Mouse (Mus musculus): Measurements from ENCODE around the gene Cipc. TPM values are rescaled to one million over a fixed set of nuclear protein-coding genes. Genes with fewer than 3 reads are reported as not detected.

Cipc gene
- total RNA-seq, 2 experiments from 2014 or later = 22.7 to 32.3 TPM

- no peak for DNase-seq
These were observed 14.0 kb downstream of the Cipc start for GRCm38 (mm10) chr12:86960791-86961335.

GRCm38 (mm10) chr12:86961589-86962344 is 14.9 kb downstream of the Cipc start:
- DNase-seq = peak; percentile 49

GRCm38 (mm10) chr12:86964278-86965057 is 17.6 kb downstream of the Cipc start:
- no peak for DNase-seq

GRCm38 (mm10) chr12:86965237-86965799 is 18.5 kb downstream of the Cipc start:
- DNase-seq = no peak

- no peak for DNase-seq
These were observed 21.8 kb downstream of the Cipc start for GRCm38 (mm10) chr12:86968468-86969219.

GRCm38 (mm10) chr12:86969220-86969601 is 22.4 kb downstream of the Cipc start:
- DNase-seq = no peak

DNA sequence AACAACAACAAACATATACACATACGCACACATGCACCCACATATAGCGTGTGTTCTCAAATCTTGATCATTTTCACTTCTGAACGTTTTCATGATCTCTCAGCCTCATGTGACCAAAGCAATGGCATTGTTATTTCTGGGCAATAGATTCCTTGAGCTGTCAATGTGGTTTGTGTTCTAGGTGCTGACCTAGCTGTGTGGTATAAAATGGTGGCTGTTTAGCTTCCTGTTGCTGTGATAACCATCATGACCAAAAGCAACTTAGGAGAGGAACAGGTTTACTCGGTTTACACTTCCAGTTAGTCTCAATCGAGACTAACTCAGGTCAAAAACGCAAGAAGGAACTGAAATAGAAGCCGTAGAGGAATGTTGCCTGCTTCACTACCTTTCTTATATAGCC is 24.2 kb downstream of the Cipc start:
- DNase-seq = no peak

GRCm38 (mm10) chr12:86973216-86973615 is 26.4 kb downstream of the Cipc start:
- DNase-seq = no peak

DNA sequence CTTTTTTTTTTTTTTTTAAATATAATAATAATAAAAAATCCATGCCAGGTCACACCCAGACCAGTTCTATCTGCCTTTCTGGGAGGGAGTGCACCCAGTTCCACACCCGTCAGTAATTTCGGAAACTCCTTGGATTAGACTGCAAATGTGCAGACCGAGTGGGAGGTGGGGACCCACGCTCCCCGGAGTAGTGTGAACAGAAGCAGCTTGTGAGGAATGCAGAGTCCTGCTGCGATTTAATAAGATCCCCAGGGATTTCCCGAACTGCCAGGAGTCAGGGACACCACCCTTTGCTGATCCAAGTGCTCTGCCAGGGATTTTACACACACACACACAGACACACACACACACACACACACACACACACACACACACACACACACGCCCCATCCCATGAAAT is 26.9 kb downstream of the Cipc start:
- DNase-seq = no peak

DNA sequence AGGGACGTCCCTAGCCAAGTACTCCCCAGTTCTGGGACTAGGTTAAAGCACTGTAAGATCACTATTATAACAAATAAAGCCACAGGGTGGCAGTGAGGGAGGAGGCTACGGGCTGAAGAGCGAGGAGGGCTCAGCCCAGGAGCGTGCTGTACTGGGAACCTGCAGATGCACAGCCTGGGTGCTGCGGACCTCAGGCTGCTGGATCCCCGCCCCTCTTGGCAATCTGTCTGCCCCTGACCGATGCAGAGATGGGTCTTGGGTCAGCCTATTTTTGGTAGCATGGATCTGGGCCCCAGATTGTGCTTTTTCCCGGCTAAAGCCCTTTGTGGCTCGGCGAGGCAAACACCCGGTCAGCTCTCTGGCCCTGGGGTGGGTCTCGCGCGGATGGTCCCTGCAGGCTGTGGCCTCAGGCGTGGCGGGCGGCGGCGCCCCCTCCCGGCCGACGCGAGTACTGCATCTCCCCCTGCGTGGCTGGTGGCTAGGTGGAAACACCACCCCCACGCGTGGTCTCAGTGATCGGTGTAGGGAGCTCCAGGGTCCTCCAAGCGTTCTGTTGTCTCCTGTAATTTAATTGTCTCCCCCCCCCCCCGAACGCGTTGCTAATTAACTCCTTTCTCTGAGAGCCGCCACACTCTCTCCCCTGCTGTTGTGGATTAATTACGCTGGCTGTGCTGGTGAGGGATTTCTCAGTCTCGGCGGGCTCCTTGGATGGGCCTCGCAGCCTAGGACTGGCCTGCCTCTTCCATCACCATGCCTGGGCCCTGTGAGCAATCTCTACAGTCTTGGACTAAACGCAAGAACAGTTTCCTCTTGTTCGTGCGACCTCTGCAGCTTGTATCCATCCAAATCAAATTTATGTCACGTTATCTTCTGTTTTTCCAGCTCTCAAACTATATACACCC is 27.8 kb downstream of the Cipc start:
- peak; percentile 66 for DNase-seq

- DNase-seq = no peak
These were observed 28.9 kb downstream of the Cipc start for GRCm38 (mm10) chr12:86975761-86976160.

- DNase-seq = no peak
These were observed 29.8 kb downstream of the Cipc start for GRCm38 (mm10) chr12:86976511-86977168.

GRCm38 (mm10) chr12:86977833-86978232 is 31.0 kb downstream of the Cipc start:
- DNase-seq = no peak

- no peak for DNase-seq
These were observed 34.3 kb downstream of the Cipc start for GRCm38 (mm10) chr12:86981180-86981579.

DNA sequence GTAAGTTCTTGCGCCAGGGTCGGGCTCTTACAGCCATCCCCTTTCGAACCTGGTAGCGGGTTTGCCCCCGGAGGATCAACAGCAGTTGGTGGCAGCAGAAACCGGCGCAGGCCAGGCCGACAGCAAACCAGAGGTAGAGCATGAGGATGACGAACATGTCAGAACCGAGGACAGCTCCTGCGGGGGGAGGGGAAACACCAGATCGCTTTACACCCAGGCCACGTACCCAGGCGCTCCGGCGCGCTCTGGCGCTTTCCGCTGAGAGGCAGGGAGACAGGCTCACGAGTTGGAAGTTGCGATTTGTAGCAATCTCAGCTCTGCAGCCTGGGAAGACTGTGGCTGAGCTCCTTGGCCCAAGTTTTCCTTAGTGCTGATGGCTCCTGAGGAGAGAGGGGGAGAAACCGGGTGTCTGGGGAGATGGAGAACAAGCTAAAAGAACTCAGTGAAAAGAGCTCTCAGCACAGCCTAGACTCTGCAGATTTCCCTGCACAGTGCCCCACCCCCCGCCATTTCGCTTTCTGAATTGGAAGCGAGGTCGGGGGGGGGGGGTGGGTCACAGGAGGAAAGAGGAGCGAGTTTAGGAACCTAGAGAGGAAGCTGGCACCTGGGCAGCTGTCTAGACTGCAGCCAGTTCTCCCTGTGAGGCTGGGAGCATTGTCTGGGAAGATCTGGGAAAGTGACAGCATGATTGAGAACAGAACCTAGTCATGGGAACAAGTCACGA is 36.8 kb downstream of the Cipc start:
- peak; percentile 40 for DNase-seq

- DNase-seq = no peak
These were observed 37.3 kb downstream of the Cipc start for GRCm38 (mm10) chr12:86984194-86984555.

DNA sequence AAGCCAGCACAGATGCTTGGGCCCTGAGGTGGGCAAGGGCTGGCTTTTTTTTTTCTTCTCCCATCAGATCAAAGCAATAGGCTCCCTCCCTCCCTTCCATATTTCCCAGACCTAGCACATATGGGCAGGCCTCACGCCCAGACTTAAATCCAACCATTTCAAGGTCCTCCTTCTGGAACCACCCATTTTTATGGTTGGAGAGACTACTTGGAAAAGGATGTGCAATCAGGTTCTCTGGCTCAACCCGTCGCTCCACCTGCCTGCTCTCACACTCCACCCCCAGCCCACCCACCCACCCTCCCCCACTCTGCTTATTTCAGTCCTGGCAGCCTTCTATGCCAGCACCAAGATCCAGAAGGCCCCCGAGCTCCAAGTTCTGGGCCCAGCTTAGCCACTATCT is 39.7 kb downstream of the Cipc start:
- DNase-seq = no peak

DNA sequence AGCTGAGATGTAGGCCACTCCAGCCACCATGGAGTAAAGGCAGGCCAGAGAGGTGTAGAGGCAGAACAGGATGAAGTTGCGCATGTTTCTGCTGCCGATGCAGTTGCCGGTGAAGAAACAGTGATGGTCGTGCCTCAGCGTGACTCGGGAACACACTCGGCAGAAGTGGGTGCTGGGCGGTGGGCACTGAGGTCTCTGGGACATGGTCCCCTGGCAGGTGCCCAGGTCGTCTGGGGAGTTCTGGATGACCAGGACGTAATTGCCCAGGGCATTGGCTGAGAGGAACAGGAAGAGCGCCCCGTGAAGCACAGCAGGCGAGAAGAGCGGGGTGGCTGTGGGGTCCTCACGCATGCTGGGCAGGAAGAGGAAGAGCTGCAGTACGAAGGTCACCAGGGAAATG is 41.4 kb downstream of the Cipc start:
- no peak for DNase-seq

DNA sequence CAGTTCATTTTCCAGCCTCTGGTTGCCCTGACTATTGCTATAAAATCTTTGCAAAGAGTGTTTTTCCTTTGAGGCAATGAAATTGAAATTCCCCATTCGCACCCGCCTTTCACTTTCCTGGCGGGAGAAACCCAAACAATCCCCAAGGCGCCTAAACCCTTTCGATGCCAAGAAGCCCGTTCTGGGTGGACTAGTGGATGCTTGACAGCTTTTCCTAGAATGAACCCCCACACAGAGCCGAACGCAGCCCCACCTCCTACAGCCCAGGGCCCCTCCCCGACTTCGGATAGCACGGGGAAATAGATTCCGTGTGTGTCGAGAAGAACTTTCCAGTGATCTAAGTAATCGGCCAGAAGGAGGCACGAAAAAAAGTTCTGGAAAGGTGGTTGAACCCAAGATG is 42.5 kb downstream of the Cipc start:
- no peak for DNase-seq

All from gastrocnemius, postnatal 25 days (tissue).